Mouse (Mus musculus): ENCODE measurements around the gene Gm42906. TPM values are rescaled to one million over a fixed set of nuclear protein-coding genes. Genes with fewer than 3 reads are reported as not detected.

Gm42906 gene
- polyA plus RNA-seq, 1 experiment from 2014 or later: not detected

- WGBS: 67% methylated on average over 4 of the region's 4 CpGs
- DNase-seq (ENCODE audit: low spot score) (no peak), ATAC-seq (ENCODE audit: low FRiP score) (no peak)
- Histone ChIP-seq H3K9ac (ENCODE audit: low read depth, low read length) (no peak overlapping the region), H3K27ac (ENCODE audit: low read depth, low read length) (no peak overlapping the region), H3K27me3 (ENCODE audit: control insufficient read depth, insufficient read depth, low read length) (no peaks in the 10 kb centered on the region), H3K4me3 (ENCODE audit: low read depth, low read length) (no peak overlapping the region), H3K4me2 (replicated peaks; ENCODE audit: low read depth, low read length) (no peak overlapping the region), H3K36me3 (ENCODE audit: control insufficient read depth, insufficient read depth, low read length) (no peaks in the 10 kb centered on the region), H3K9me3 (ENCODE audit: control insufficient read depth, low read length) (no peaks in the 10 kb centered on the region), H3K4me1 (replicated peaks; ENCODE audit: control insufficient read depth, insufficient read depth, low read length) (no peaks in the 10 kb centered on the region)
These were observed 129.6 kb downstream of the Gm42906 start for GRCm38 (mm10) chr5:151298371-151298770.

- no peaks in the 10 kb centered on the region for H3K27me3 ChIP-seq (ENCODE audit: control insufficient read depth, insufficient read depth, low read length)
- DNase-seq (ENCODE audit: low spot score): no peak
- WGBS: 86% methylated on average over 4 of the region's 4 CpGs
These were observed 131.7 kb downstream of the Gm42906 start for GRCm38 (mm10) chr5:151296244-151296643.

GRCm38 (mm10) chr5:151293591-151293990, 134.4 kb downstream of the Gm42906 start:
- DNase-seq (ENCODE audit: low spot score): no peak
- Histone ChIP-seq H3K4me2 (replicated peaks; ENCODE audit: low read depth, low read length) (no peak overlapping the region), H3K4me3 (ENCODE audit: low read depth, low read length) (no peak overlapping the region), H3K9ac (ENCODE audit: low read depth, low read length) (no peak overlapping the region), H3K36me3 (ENCODE audit: control insufficient read depth, insufficient read depth, low read length) (no peaks in the 10 kb centered on the region), H3K27me3 (ENCODE audit: control insufficient read depth, insufficient read depth, low read length) (no peaks in the 10 kb centered on the region), H3K4me1 (replicated peaks; ENCODE audit: control insufficient read depth, insufficient read depth, low read length) (no peaks in the 10 kb centered on the region), H3K9me3 (ENCODE audit: control insufficient read depth, low read length) (no peaks in the 10 kb centered on the region), H3K27ac (ENCODE audit: low read depth, low read length) (no peak overlapping the region)
- 83% methylated on average over 4 of the region's 4 CpGs for WGBS
- no peak for ATAC-seq (ENCODE audit: low FRiP score)

More at GRCm38 (mm10) chr5:151296244-151296643, 131.7 kb downstream of the Gm42906 start:
- Histone ChIP-seq H3K9me3 (ENCODE audit: control insufficient read depth, low read length) (no peaks in the 10 kb centered on the region), H3K27ac (ENCODE audit: low read depth, low read length) (no peak overlapping the region), H3K9ac (ENCODE audit: low read depth, low read length) (no peak overlapping the region), H3K4me2 (replicated peaks; ENCODE audit: low read depth, low read length) (no peak overlapping the region), H3K4me3 (ENCODE audit: low read depth, low read length) (no peak overlapping the region), H3K36me3 (ENCODE audit: control insufficient read depth, insufficient read depth, low read length) (no peaks in the 10 kb centered on the region), H3K4me1 (replicated peaks; ENCODE audit: control insufficient read depth, insufficient read depth, low read length) (no peaks in the 10 kb centered on the region)
- no peak for ATAC-seq (ENCODE audit: low FRiP score)

- ATAC-seq (ENCODE audit: low FRiP score) (no peak), DNase-seq (ENCODE audit: low spot score) (peak; percentile 42)
- no peak overlapping the region for H3K9ac ChIP-seq (ENCODE audit: low read depth, low read length)
- H3K4me3 ChIP-seq (ENCODE audit: low read depth, low read length): no peak overlapping the region
- 22% methylated on average over 1 of the region's 1 CpGs for WGBS
- H3K27me3 ChIP-seq (ENCODE audit: control insufficient read depth, insufficient read depth, low read length): no peaks in the 10 kb centered on the region
- no peak overlapping the region for H3K4me2 ChIP-seq (replicated peaks; ENCODE audit: low read depth, low read length)
- H3K9me3 ChIP-seq (ENCODE audit: control insufficient read depth, low read length): no peaks in the 10 kb centered on the region
- H3K36me3 ChIP-seq (ENCODE audit: control insufficient read depth, insufficient read depth, low read length): no peaks in the 10 kb centered on the region
- H3K27ac ChIP-seq (ENCODE audit: low read depth, low read length): no peak overlapping the region
- no peaks in the 10 kb centered on the region for H3K4me1 ChIP-seq (replicated peaks; ENCODE audit: control insufficient read depth, insufficient read depth, low read length)
These were observed 135.7 kb downstream of the Gm42906 start for GRCm38 (mm10) chr5:151292310-151292709.

GRCm38 (mm10) chr5:151286331-151286730, 141.6 kb downstream of the Gm42906 start:
- no peaks in the 10 kb centered on the region for H3K4me1 ChIP-seq (replicated peaks; ENCODE audit: control insufficient read depth, insufficient read depth, low read length)
- H3K4me3 ChIP-seq (ENCODE audit: low read depth, low read length): no peak overlapping the region
- H3K27ac ChIP-seq (ENCODE audit: low read depth, low read length): no peak overlapping the region
- H3K4me2 ChIP-seq (replicated peaks; ENCODE audit: low read depth, low read length): no peak overlapping the region
- H3K9me3 ChIP-seq (ENCODE audit: control insufficient read depth, low read length): no peaks in the 10 kb centered on the region
- H3K9ac ChIP-seq (ENCODE audit: low read depth, low read length): no peak overlapping the region
- no peaks in the 10 kb centered on the region for H3K36me3 ChIP-seq (ENCODE audit: control insufficient read depth, insufficient read depth, low read length)
- WGBS: 73% methylated on average over 1 of the region's 1 CpGs
- ATAC-seq (ENCODE audit: low FRiP score): no peak
- no peak for DNase-seq (ENCODE audit: low spot score)
- H3K27me3 ChIP-seq (ENCODE audit: control insufficient read depth, insufficient read depth, low read length): no peaks in the 10 kb centered on the region

- DNase-seq (ENCODE audit: low spot score): no peak
- 87% methylated on average over 7 of the region's 7 CpGs for WGBS
These were observed 148.4 kb downstream of the Gm42906 start for GRCm38 (mm10) chr5:151279531-151279930.

GRCm38 (mm10) chr5:151277927-151278326, 150.0 kb downstream of the Gm42906 start:
- Histone ChIP-seq H3K4me3 (ENCODE audit: low read depth, low read length) (no peak overlapping the region), H3K4me1 (replicated peaks; ENCODE audit: control insufficient read depth, insufficient read depth, low read length) (no peaks in the 10 kb centered on the region), H3K36me3 (ENCODE audit: control insufficient read depth, insufficient read depth, low read length) (no peaks in the 10 kb centered on the region), H3K9ac (ENCODE audit: low read depth, low read length) (no peak overlapping the region), H3K27me3 (ENCODE audit: control insufficient read depth, insufficient read depth, low read length) (no peaks in the 10 kb centered on the region), H3K27ac (ENCODE audit: low read depth, low read length) (no peak overlapping the region), H3K9me3 (ENCODE audit: control insufficient read depth, low read length) (no peaks in the 10 kb centered on the region), H3K4me2 (replicated peaks; ENCODE audit: low read depth, low read length) (no peak overlapping the region)
- ATAC-seq (ENCODE audit: low FRiP score) (no peak), DNase-seq (ENCODE audit: low spot score) (no peak)
- 93% methylated on average over 6 of the region's 6 CpGs for WGBS

More at GRCm38 (mm10) chr5:151279531-151279930, 148.4 kb downstream of the Gm42906 start:
- Histone ChIP-seq H3K36me3 (ENCODE audit: control insufficient read depth, insufficient read depth, low read length) (no peaks in the 10 kb centered on the region), H3K9ac (ENCODE audit: low read depth, low read length) (no peak overlapping the region), H3K27me3 (ENCODE audit: control insufficient read depth, insufficient read depth, low read length) (no peaks in the 10 kb centered on the region), H3K27ac (ENCODE audit: low read depth, low read length) (no peak overlapping the region), H3K4me2 (replicated peaks; ENCODE audit: low read depth, low read length) (no peak overlapping the region), H3K9me3 (ENCODE audit: control insufficient read depth, low read length) (no peaks in the 10 kb centered on the region), H3K4me1 (replicated peaks; ENCODE audit: control insufficient read depth, insufficient read depth, low read length) (no peaks in the 10 kb centered on the region), H3K4me3 (ENCODE audit: low read depth, low read length) (no peak overlapping the region)
- ATAC-seq (ENCODE audit: low FRiP score): no peak

GRCm38 (mm10) chr5:151275986-151276385, 152.0 kb downstream of the Gm42906 start:
- Histone ChIP-seq H3K4me2 (replicated peaks; ENCODE audit: low read depth, low read length) (no peak overlapping the region), H3K4me1 (replicated peaks; ENCODE audit: control insufficient read depth, insufficient read depth, low read length) (no peaks in the 10 kb centered on the region), H3K9ac (ENCODE audit: low read depth, low read length) (no peak overlapping the region), H3K36me3 (ENCODE audit: control insufficient read depth, insufficient read depth, low read length) (no peaks in the 10 kb centered on the region), H3K9me3 (ENCODE audit: control insufficient read depth, low read length) (no peaks in the 10 kb centered on the region), H3K27me3 (ENCODE audit: control insufficient read depth, insufficient read depth, low read length) (no peaks in the 10 kb centered on the region), H3K27ac (ENCODE audit: low read depth, low read length) (no peak overlapping the region), H3K4me3 (ENCODE audit: low read depth, low read length) (no peak overlapping the region)
- WGBS: 90% methylated on average over 2 of the region's 2 CpGs
- DNase-seq (ENCODE audit: low spot score) (no peak), ATAC-seq (ENCODE audit: low FRiP score) (no peak)

- no peak overlapping the region for H3K4me2 ChIP-seq (replicated peaks; ENCODE audit: low read depth, low read length)
- H3K9me3 ChIP-seq (ENCODE audit: control insufficient read depth, low read length): no peaks in the 10 kb centered on the region
- H3K9ac ChIP-seq (ENCODE audit: low read depth, low read length): no peak overlapping the region
- DNase-seq (ENCODE audit: low spot score) (no peak), ATAC-seq (ENCODE audit: low FRiP score) (no peak)
- H3K27me3 ChIP-seq (ENCODE audit: control insufficient read depth, insufficient read depth, low read length): no peaks in the 10 kb centered on the region
- H3K27ac ChIP-seq (ENCODE audit: low read depth, low read length): no peak overlapping the region
- no peaks in the 10 kb centered on the region for H3K4me1 ChIP-seq (replicated peaks; ENCODE audit: control insufficient read depth, insufficient read depth, low read length)
- H3K4me3 ChIP-seq (ENCODE audit: low read depth, low read length): no peak overlapping the region
- H3K36me3 ChIP-seq (ENCODE audit: control insufficient read depth, insufficient read depth, low read length): no peaks in the 10 kb centered on the region
- WGBS: 78% methylated on average over 6 of the region's 6 CpGs
These were observed 153.7 kb downstream of the Gm42906 start for GRCm38 (mm10) chr5:151274265-151274664.

All from hindbrain, embryonic 11.5 days (tissue).